Mouse (Mus musculus) hindbrain, postnatal 0 days (tissue): ENCODE measurements around the gene Kif17. TPM values are rescaled to one million over a fixed set of nuclear protein-coding genes. Genes with fewer than 3 reads are reported as not detected.
A peak's percentile ranks its signal among the peaks of the same experiment; 100 is the strongest.

Experiments used
- ATAC-seq: fragments of 200-750 bp; cut with Nextera tagmentation; 2 replicates; pipeline ENCODE4 v1.8.0; 2017; ENCODE audit warnings: mild to moderate bottlenecking, moderate TSS enrichment, moderate library complexity
- DNase-seq: peaks from one replicate; pipeline ENCODE4 v3.0.0-alpha.2; 2015; ENCODE audit warnings: low spot score
- H3K27ac ChIP-seq: fragments of 300-500 bp; sonication (generic); 2 replicates; pipeline ENCODE4 v1.5.1; 2014; ENCODE audit warnings: mild to moderate bottlenecking
- H3K27me3 ChIP-seq: fragments of 300-500 bp; sonication (generic); 2 replicates; pipeline ENCODE4 v1.6.1; 2014; ENCODE audit warnings: low read length, mixed read lengths; ENCODE audit not compliant: insufficient read depth
- H3K36me3 ChIP-seq: fragments of 300-500 bp; sonication (generic); 2 replicates; pipeline ENCODE4 v1.6.1; 2014; ENCODE audit warnings: low read length, mixed read lengths; ENCODE audit not compliant: insufficient read depth
- H3K4me1 ChIP-seq: fragments of 300-500 bp; sonication (generic); 2 replicates; pipeline ENCODE4 v1.6.1; 2014; ENCODE audit warnings: antibody characterized with exemption, low read length, mixed read lengths; ENCODE audit not compliant: insufficient read depth
- H3K4me2 ChIP-seq: fragments of 300-500 bp; sonication (generic); 2 replicates; pipeline ENCODE4 v1.6.1; 2014; ENCODE audit warnings: low read depth, mild to moderate bottlenecking, low read length, moderate library complexity, mixed read lengths
- H3K4me3 ChIP-seq: fragments of 300-500 bp; sonication (generic); 2 replicates; pipeline ENCODE4 v1.5.1; 2014; ENCODE audit warnings: low read length
- H3K9ac ChIP-seq: fragments of 300-500 bp; sonication (generic); replicated peaks from 2 replicates; pipeline ENCODE4 v1.6.1; 2014; ENCODE audit warnings: mild to moderate bottlenecking, low read length, moderate library complexity, mixed read lengths
- H3K9me3 ChIP-seq: fragments of 300-500 bp; sonication (generic); 2 replicates; pipeline ENCODE4 v1.6.1; 2016; ENCODE audit warnings: low read length, mixed read lengths
- CTCF ChIP-seq: IDR thresholded peaks from 2 replicates; pipeline ENCODE4 v1.5.1; 2016; ENCODE audit warnings: antibody characterized with exemption, control low read depth, low read depth
- WGBS: fragments of 180-500 bp; shearing (Covaris S2); extraction: QIAGEN DNeasy Blood & Tissue Kit; methylation state at CpG from one replicate; pipeline ENCODE4 v1.1.7; 2014; 5-methylcytosine and 5-hydroxymethylcytosine counted together
- polyA plus RNA-seq: library from polyadenylated mRNA; unstranded; fragments of >200 nt; fragmentation: Nextera tagmentation; extraction: Ambion mirVana; gene quantifications from 2 replicates; pipeline ENCODE4 v1.2.1, GENCODE M21; 2015
- total RNA-seq: library from RNA; depleted of rRNA; stranded (reverse); fragments of >200 nt; gene quantifications from 2 replicates; pipeline ENCODE4 v1.2.3, GENCODE M21; 2014

Kif17 gene
- total and polyA plus RNA-seq, 2 experiments from 2014 or later = 4.1 to 5.1 TPM

DNA sequence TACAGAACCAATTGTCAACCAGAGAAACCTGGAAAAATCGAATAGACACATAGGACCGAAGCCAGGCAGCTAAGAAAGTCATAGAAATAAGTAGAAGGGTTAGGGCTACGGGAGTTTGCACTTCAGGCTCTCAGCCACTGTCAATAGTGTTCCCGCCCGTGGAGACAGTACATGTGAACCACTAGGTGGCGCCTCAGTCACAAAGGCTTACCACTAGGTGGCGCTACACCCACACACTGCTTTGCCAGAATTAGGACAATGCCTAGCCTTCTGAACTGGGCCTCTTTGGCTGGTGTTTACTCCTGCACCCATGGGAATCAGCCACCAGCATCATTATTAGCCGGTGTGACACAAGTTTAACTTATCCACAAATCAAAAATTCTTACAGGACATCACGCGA lies 69.3 kb downstream of the Kif17 start:
- Histone ChIP-seq H3K27ac (no peak overlapping the region), H3K4me3 (no peak overlapping the region), H3K36me3 (peaks cover 23% of the 10 kb centered on the region; the same call in 1 of the 2 replicates), H3K9me3 (no peaks in the 10 kb centered on the region), H3K27me3 (no peaks in the 10 kb centered on the region), H3K4me1 (no peaks in the 10 kb centered on the region), H3K4me2 (no peak overlapping the region), H3K9ac (no peak overlapping the region)
- WGBS = 27% methylated on average over 10 of the region's 10 CpGs
- peak; percentile 100 for TF ChIP-seq CTCF
- DNase-seq = peak; percentile 92
- peak; percentile 54; the same call in 1 of the 2 replicates for ATAC-seq

GRCm38 (mm10) chr4:138320711-138321110 lies 70.5 kb downstream of the Kif17 start:
- no peak overlapping the region for H3K27ac ChIP-seq
- no peak overlapping the region for H3K9ac ChIP-seq
- peaks cover 17% of the 10 kb centered on the region; the same call in 1 of the 2 replicates for H3K36me3 ChIP-seq
- no peaks in the 10 kb centered on the region for H3K9me3 ChIP-seq
- no peak for ATAC-seq
- DNase-seq = no peak
- H3K4me1 ChIP-seq = no peaks in the 10 kb centered on the region
- H3K27me3 ChIP-seq = no peaks in the 10 kb centered on the region
- 82% methylated on average over 11 of the region's 11 CpGs for WGBS
- TF ChIP-seq CTCF = no peak
- H3K4me2 ChIP-seq = no peak overlapping the region
- no peak overlapping the region for H3K4me3 ChIP-seq

- no peak overlapping the region for H3K4me3 ChIP-seq
- H3K4me1 ChIP-seq = no peaks in the 10 kb centered on the region
- no peak overlapping the region for H3K4me2 ChIP-seq
- no peak overlapping the region for H3K9ac ChIP-seq
- ATAC-seq = no peak
- no peak overlapping the region for H3K27ac ChIP-seq
- H3K9me3 ChIP-seq = no peaks in the 10 kb centered on the region
- H3K36me3 ChIP-seq = peaks cover 15% of the 10 kb centered on the region; the same call in 1 of the 2 replicates
- no peak for TF ChIP-seq CTCF
- 72% methylated on average over 7 of the region's 7 CpGs for WGBS
- no peaks in the 10 kb centered on the region for H3K27me3 ChIP-seq
- no peak for DNase-seq
These were observed 71.3 kb downstream of the Kif17 start for GRCm38 (mm10) chr4:138321488-138321887.

- H3K4me1 ChIP-seq = no peaks in the 10 kb centered on the region
- WGBS = 17% methylated on average over 4 of the region's 4 CpGs
- 0 out of 2 replicates have a peak, but pooled peaks cover 4% of the 10 kb centered on the region for H3K36me3 ChIP-seq
- H3K9me3 ChIP-seq = no peaks in the 10 kb centered on the region
- DNase-seq (no peak), ATAC-seq (no peak)
- no peak overlapping the region for H3K9ac ChIP-seq
- no peaks in the 10 kb centered on the region for H3K27me3 ChIP-seq
- no peak for TF ChIP-seq CTCF
- H3K4me3 ChIP-seq = no peak overlapping the region
- no peak overlapping the region for H3K4me2 ChIP-seq
- H3K27ac ChIP-seq = no peak overlapping the region
These were observed 72.5 kb downstream of the Kif17 start for GRCm38 (mm10) chr4:138322692-138323091.

- H3K27ac ChIP-seq = no peak overlapping the region
- ATAC-seq = no peak
- H3K36me3 ChIP-seq = 0 out of 2 replicates have a peak, but pooled peaks cover 3% of the 10 kb centered on the region
- no peak overlapping the region for H3K9ac ChIP-seq
- no peaks in the 10 kb centered on the region for H3K4me1 ChIP-seq
- H3K4me3 ChIP-seq = no peak overlapping the region
- H3K9me3 ChIP-seq = no peaks in the 10 kb centered on the region
- 66% methylated on average over 4 of the region's 4 CpGs for WGBS
- H3K4me2 ChIP-seq = no peak overlapping the region
- TF ChIP-seq CTCF = no peak
- no peaks in the 10 kb centered on the region for H3K27me3 ChIP-seq
- DNase-seq = no peak
These were observed 73.5 kb downstream of the Kif17 start for GRCm38 (mm10) chr4:138323753-138324152.

GRCm38 (mm10) chr4:138324451-138324850 lies 74.2 kb downstream of the Kif17 start:
- Histone ChIP-seq H3K4me1 (no peaks in the 10 kb centered on the region), H3K27ac (no peak overlapping the region), H3K9me3 (no peaks in the 10 kb centered on the region), H3K9ac (no peak overlapping the region), H3K4me3 (no peak overlapping the region), H3K36me3 (0 out of 2 replicates have a peak, but pooled peaks cover 3% of the 10 kb centered on the region), H3K27me3 (no peaks in the 10 kb centered on the region), H3K4me2 (no peak overlapping the region)
- no peak for TF ChIP-seq CTCF
- no peak for DNase-seq
- no peak for ATAC-seq
- 94% methylated on average over 3 of the region's 3 CpGs for WGBS

GRCm38 (mm10) chr4:138325466-138326076 lies 75.3 kb downstream of the Kif17 start:
- ATAC-seq = peak; percentile 88

More at GRCm38 (mm10) chr4:138325466-138326076, 75.3 kb downstream of the Kif17 start:
- no peak for TF ChIP-seq CTCF
- Histone ChIP-seq H3K4me3 (peak overlapping the region; percentile 70), H3K27me3 (no peaks in the 10 kb centered on the region), H3K27ac (peak overlapping the region; percentile 99), H3K36me3 (no peaks in the 10 kb centered on the region), H3K4me2 (peak overlapping the region; percentile 65), H3K9ac (peak overlapping the region; percentile 94), H3K4me1 (no peaks in the 10 kb centered on the region), H3K9me3 (no peaks in the 10 kb centered on the region)
- DNase-seq = peak; percentile 91
- under 1% methylated on average over 44 of the region's 45 CpGs for WGBS
